Mouse (Mus musculus): ENCODE results near the gene Cdk20. TPM values are rescaled to one million over a fixed set of nuclear protein-coding genes. Genes with fewer than 3 reads are reported as not detected.
A peak's percentile ranks its signal among the peaks of the same experiment; 100 is the strongest.

Gene Cdk20
- polyA plus RNA-seq, 1 experiment from 2014 or later = 11.5 TPM

DNA sequence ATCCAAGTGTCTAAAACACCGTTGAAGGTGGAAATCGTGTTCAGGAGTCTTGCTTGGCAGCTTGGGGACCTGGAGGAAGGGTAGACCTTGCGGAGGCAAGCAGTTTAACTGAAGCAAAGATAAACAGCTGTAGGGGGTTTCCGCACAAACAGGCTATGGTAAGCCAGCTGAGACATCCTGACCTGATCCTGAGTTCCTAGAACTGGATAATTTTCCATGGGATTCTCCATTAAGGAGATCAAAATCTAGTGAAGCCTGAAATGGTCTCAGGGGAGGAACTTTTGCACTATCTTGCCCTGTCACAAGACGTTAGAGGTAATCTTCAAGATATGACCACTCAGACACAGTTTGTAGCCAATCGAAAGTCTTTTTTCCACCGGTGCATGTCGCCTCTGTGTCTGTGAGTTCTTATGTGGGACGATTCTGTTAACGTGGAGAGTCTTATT lies 29.6 kb upstream of the Cdk20 start:
- Histone ChIP-seq H3K9ac (ENCODE audit: low read depth, low read length) (no peak overlapping the region), H3K4me2 (ENCODE audit: low read depth, low read length) (no peak overlapping the region), H3K4me1 (ENCODE audit: control insufficient read depth, insufficient read depth, low read length) (no peaks in the 10 kb centered on the region; the same call in 1 of the 2 replicates), H3K36me3 (ENCODE audit: control insufficient read depth, insufficient read depth, low read length) (no peaks in the 10 kb centered on the region), H3K27me3 (replicated peaks; ENCODE audit: control insufficient read depth, insufficient read depth, low read length) (no peaks in the 10 kb centered on the region), H3K27ac (ENCODE audit: low read length) (no peak overlapping the region), H3K9me3 (ENCODE audit: control insufficient read depth, low read length) (no peaks in the 10 kb centered on the region), H3K4me3 (ENCODE audit: low read length) (no peak overlapping the region)
- WGBS = 83% methylated on average over 10 of the region's 10 CpGs
- no peak for ATAC-seq

DNA sequence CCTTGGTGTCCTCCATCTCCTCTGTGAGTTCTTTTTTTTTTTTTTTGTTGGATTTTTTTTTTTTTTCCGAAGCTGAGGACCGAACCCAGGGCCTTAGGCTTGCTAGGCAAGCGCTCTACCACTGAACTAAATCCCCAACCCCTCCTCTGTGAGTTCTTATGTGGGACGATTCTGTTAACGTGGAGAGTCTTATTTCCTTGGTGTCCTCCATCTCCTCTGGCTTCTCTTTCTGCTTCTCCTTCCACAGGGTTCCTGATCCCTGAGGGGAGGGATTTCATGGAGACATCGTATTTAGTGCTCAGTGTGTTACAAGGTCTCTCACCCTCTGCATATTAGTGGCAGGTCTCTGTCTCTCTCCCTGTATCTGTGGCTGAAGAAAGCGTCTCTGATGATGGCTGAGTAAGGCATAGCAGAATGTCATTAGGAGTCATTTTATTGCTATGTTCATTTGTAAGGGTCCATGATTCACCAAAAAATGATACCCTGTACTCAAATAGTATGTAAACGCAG lies 29.1 kb upstream of the Cdk20 start:
- Histone ChIP-seq H3K4me2 (ENCODE audit: low read depth, low read length) (no peak overlapping the region), H3K27ac (ENCODE audit: low read length) (no peak overlapping the region), H3K36me3 (ENCODE audit: control insufficient read depth, insufficient read depth, low read length) (no peaks in the 10 kb centered on the region), H3K9ac (ENCODE audit: low read depth, low read length) (no peak overlapping the region), H3K4me3 (ENCODE audit: low read length) (no peak overlapping the region), H3K9me3 (ENCODE audit: control insufficient read depth, low read length) (no peaks in the 10 kb centered on the region), H3K4me1 (ENCODE audit: control insufficient read depth, insufficient read depth, low read length) (no peaks in the 10 kb centered on the region; the same call in 1 of the 2 replicates), H3K27me3 (replicated peaks; ENCODE audit: control insufficient read depth, insufficient read depth, low read length) (no peaks in the 10 kb centered on the region)
- WGBS = 85% methylated on average over 8 of the region's 8 CpGs
- ATAC-seq = no peak

DNA sequence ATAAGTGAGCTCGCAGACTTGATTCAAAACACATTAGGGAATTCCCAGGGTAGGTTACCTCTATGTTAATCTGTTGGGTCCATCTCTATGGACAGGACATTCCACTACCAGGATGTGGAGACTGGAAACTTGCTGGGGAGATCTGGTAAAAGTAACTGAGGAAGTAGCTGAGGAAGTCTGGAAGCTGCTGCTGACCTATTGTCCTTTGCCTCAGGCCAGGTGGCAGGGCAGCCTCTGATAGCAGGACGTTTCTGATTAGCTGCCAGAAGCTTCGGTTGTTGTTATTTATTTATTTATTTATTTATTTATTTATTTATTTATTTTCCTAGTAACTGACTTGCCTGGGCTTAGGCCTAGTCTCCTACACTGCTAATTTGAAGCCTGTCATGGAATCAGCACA lies 28.6 kb upstream of the Cdk20 start:
- Histone ChIP-seq H3K27ac (ENCODE audit: low read length) (no peak overlapping the region), H3K9me3 (ENCODE audit: control insufficient read depth, low read length) (no peaks in the 10 kb centered on the region), H3K36me3 (ENCODE audit: control insufficient read depth, insufficient read depth, low read length) (no peaks in the 10 kb centered on the region), H3K9ac (ENCODE audit: low read depth, low read length) (no peak overlapping the region), H3K4me2 (ENCODE audit: low read depth, low read length) (no peak overlapping the region), H3K4me1 (ENCODE audit: control insufficient read depth, insufficient read depth, low read length) (no peaks in the 10 kb centered on the region; the same call in 1 of the 2 replicates), H3K27me3 (replicated peaks; ENCODE audit: control insufficient read depth, insufficient read depth, low read length) (no peaks in the 10 kb centered on the region), H3K4me3 (ENCODE audit: low read length) (no peak overlapping the region)
- ATAC-seq = no peak
- 66% methylated on average over 3 of the region's 3 CpGs for WGBS

DNA sequence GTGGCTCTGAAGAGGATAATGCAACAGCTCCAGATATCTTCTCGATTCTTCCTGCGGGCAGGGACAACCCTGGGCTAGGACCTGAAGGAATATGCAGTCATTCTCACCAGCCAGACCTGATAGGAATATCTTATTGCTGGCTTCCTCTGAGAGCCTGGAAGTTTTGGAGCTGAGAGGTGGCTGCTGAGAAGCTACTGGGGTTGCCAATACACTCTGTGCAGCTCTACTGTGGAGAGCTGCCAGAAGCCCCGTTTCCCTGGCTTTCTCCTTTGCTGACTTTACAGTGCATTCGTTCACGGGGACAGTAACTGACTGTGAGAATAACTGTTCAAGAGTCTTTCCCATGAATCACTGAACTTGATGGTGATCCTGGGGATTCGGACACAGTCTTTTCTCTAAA lies 26.6 kb upstream of the Cdk20 start:
- Histone ChIP-seq H3K4me1 (ENCODE audit: control insufficient read depth, insufficient read depth, low read length) (no peaks in the 10 kb centered on the region; the same call in 1 of the 2 replicates), H3K9me3 (ENCODE audit: control insufficient read depth, low read length) (no peaks in the 10 kb centered on the region), H3K27me3 (replicated peaks; ENCODE audit: control insufficient read depth, insufficient read depth, low read length) (no peaks in the 10 kb centered on the region), H3K9ac (ENCODE audit: low read depth, low read length) (no peak overlapping the region), H3K4me2 (ENCODE audit: low read depth, low read length) (no peak overlapping the region), H3K27ac (ENCODE audit: low read length) (no peak overlapping the region), H3K36me3 (ENCODE audit: control insufficient read depth, insufficient read depth, low read length) (no peaks in the 10 kb centered on the region), H3K4me3 (ENCODE audit: low read length) (no peak overlapping the region)
- no peak for ATAC-seq
- WGBS = 70% methylated on average over 6 of the region's 6 CpGs

DNA sequence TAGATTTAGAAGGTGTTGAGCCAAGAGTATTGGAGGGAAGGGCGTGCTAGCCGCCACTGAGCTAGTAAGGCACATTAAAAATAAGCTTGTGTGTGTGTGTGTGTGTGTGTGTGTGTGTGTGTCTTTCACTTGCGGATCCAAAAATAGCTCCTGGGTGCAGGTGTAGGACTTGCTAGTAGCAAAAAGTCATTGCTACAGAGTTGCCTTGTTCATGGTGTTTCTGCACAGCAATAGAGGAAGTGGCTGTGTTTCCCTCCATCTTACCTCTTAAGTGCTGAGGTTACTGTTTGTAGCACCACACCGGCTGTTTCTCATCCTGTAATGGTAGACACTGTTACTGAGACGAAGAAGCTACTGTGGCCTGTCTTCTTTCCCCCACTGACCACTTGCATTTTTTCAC lies 24.1 kb upstream of the Cdk20 start:
- Histone ChIP-seq H3K27ac (ENCODE audit: low read length) (no peak overlapping the region), H3K4me1 (ENCODE audit: control insufficient read depth, insufficient read depth, low read length) (no peaks in the 10 kb centered on the region), H3K9ac (ENCODE audit: low read depth, low read length) (no peak overlapping the region), H3K27me3 (replicated peaks; ENCODE audit: control insufficient read depth, insufficient read depth, low read length) (no peaks in the 10 kb centered on the region), H3K9me3 (ENCODE audit: control insufficient read depth, low read length) (no peaks in the 10 kb centered on the region), H3K4me3 (ENCODE audit: low read length) (no peak overlapping the region), H3K4me2 (ENCODE audit: low read depth, low read length) (no peak overlapping the region), H3K36me3 (ENCODE audit: control insufficient read depth, insufficient read depth, low read length) (no peaks in the 10 kb centered on the region)
- no peak for ATAC-seq
- 87% methylated on average over 5 of the region's 5 CpGs for WGBS

DNA sequence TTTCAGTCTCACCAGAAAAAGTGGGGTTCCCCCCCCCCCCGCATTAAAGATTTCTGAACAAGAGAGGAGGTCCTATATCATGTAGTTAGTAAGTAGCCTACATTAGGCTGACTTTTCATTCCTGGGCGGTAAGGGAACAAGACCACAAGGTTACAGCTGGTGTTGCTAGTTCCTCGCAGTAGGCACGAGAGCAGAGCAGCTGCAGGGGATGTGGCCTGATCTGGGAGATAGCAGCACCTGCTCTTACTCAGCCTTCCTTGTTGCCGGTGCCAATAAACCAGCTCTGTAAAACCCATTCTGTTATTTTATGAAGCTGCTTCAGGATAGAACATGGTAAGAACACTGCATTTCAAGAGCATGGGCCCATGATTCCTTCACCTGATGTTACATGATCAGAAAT lies 21.5 kb upstream of the Cdk20 start:
- ATAC-seq = peak; percentile 58; the same call in 1 of the 2 replicates
- WGBS = 49% methylated on average over 5 of the region's 5 CpGs
- no peaks in the 10 kb centered on the region for H3K27me3 ChIP-seq (replicated peaks; ENCODE audit: control insufficient read depth, insufficient read depth, low read length)

DNA sequence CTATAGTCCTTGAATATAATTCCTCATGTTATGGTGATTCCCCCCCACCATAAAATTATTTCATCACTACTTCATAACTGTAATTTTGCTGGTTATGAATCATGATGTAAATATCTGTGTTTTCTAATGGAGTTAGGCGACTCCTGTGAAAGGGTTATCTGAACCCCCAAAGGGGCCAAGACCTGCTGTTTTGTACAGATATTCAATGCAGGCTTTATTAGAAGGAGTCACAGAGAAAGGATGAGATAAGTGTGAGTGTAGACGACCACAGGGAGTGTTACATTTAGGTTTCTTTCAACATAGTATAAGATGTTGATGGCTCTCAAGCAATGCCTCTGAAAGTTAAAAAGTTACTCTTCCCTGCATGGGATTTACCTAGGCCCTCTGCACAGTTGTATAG lies 20.8 kb upstream of the Cdk20 start:
- WGBS = 77% methylated on average over 2 of the region's 2 CpGs

More for the DNA sequence above, 21.5 kb upstream of the Cdk20 start:
- Histone ChIP-seq H3K9me3 (ENCODE audit: control insufficient read depth, low read length) (no peaks in the 10 kb centered on the region), H3K4me3 (ENCODE audit: low read length) (no peak overlapping the region), H3K36me3 (ENCODE audit: control insufficient read depth, insufficient read depth, low read length) (no peaks in the 10 kb centered on the region), H3K4me2 (ENCODE audit: low read depth, low read length) (no peak overlapping the region), H3K4me1 (ENCODE audit: control insufficient read depth, insufficient read depth, low read length) (no peaks in the 10 kb centered on the region), H3K27ac (ENCODE audit: low read length) (no peak overlapping the region), H3K9ac (ENCODE audit: low read depth, low read length) (no peak overlapping the region)

DNA sequence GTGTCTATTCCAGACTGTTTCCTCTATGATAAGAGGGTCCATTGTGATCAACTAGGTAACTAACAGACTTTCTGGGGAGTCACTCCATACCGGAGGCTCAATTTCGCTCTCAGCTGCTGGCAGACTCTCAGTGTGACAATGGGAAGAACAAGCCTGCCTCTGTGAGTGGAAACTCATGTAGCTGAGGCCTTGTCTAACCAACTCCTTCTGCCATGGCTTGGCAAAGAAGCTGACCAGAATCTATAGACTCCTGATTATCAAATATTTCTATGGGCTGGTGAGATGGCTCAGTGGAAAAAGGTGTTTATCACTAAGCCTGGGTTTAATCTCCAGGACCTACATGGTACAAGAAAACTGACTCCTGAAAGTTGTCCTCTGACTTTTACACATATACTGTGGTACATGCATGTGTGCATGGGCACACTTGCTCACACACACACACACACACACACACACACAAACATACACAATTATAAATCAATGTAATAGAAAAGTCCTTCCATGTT lies 19.3 kb upstream of the Cdk20 start:
- Histone ChIP-seq H3K4me2 (ENCODE audit: low read depth, low read length) (no peak overlapping the region), H3K4me1 (ENCODE audit: control insufficient read depth, insufficient read depth, low read length) (no peaks in the 10 kb centered on the region), H3K9me3 (ENCODE audit: control insufficient read depth, low read length) (no peaks in the 10 kb centered on the region), H3K4me3 (ENCODE audit: low read length) (no peak overlapping the region), H3K27ac (ENCODE audit: low read length) (no peak overlapping the region), H3K27me3 (replicated peaks; ENCODE audit: control insufficient read depth, insufficient read depth, low read length) (no peaks in the 10 kb centered on the region), H3K36me3 (ENCODE audit: control insufficient read depth, insufficient read depth, low read length) (no peaks in the 10 kb centered on the region), H3K9ac (ENCODE audit: low read depth, low read length) (no peak overlapping the region)
- 78% methylated on average over 2 of the region's 2 CpGs for WGBS
- no peak for ATAC-seq

More for the DNA sequence above, 20.8 kb upstream of the Cdk20 start:
- Histone ChIP-seq H3K9ac (ENCODE audit: low read depth, low read length) (no peak overlapping the region), H3K36me3 (ENCODE audit: control insufficient read depth, insufficient read depth, low read length) (no peaks in the 10 kb centered on the region), H3K4me2 (ENCODE audit: low read depth, low read length) (no peak overlapping the region), H3K27ac (ENCODE audit: low read length) (no peak overlapping the region), H3K4me3 (ENCODE audit: low read length) (no peak overlapping the region), H3K27me3 (replicated peaks; ENCODE audit: control insufficient read depth, insufficient read depth, low read length) (no peaks in the 10 kb centered on the region), H3K9me3 (ENCODE audit: control insufficient read depth, low read length) (no peaks in the 10 kb centered on the region), H3K4me1 (ENCODE audit: control insufficient read depth, insufficient read depth, low read length) (no peaks in the 10 kb centered on the region)
- no peak for ATAC-seq

DNA sequence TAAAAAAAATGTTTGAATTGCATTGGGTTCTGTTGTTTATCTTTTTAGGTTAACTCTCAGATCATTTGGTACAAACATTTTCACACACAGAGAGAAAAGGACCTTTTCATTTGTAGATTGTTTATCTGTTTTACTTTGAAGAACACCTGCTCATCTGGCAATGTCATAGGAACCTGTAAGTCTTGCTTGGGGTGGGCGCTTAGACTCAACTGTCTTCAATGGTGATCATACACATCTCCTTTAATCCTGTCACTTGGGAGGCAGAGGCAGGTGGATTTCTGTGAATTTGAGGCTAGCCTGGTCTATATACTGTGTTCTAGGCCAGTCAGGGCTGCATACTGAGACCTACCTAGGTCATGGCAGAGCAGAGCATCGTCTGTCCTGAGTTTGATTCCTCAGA lies 16.5 kb upstream of the Cdk20 start:
- H3K27me3 ChIP-seq (replicated peaks; ENCODE audit: control insufficient read depth, insufficient read depth, low read length) = no peaks in the 10 kb centered on the region
- WGBS = 88% methylated on average over 2 of the region's 2 CpGs
- H3K4me1 ChIP-seq (ENCODE audit: control insufficient read depth, insufficient read depth, low read length) = no peaks in the 10 kb centered on the region

More for the DNA sequence above, 16.5 kb upstream of the Cdk20 start:
- no peak overlapping the region for H3K27ac ChIP-seq (ENCODE audit: low read length)
- no peaks in the 10 kb centered on the region for H3K9me3 ChIP-seq (ENCODE audit: control insufficient read depth, low read length)
- no peak overlapping the region for H3K4me3 ChIP-seq (ENCODE audit: low read length)
- H3K36me3 ChIP-seq (ENCODE audit: control insufficient read depth, insufficient read depth, low read length) = no peaks in the 10 kb centered on the region
- no peak overlapping the region for H3K4me2 ChIP-seq (ENCODE audit: low read depth, low read length)
- no peak overlapping the region for H3K9ac ChIP-seq (ENCODE audit: low read depth, low read length)
- no peak for ATAC-seq

Data from intestine, embryonic 16.5 days (tissue).